Mouse (Mus musculus): ENCODE measurements around the gene Snx10.

Gene Snx10

DNA sequence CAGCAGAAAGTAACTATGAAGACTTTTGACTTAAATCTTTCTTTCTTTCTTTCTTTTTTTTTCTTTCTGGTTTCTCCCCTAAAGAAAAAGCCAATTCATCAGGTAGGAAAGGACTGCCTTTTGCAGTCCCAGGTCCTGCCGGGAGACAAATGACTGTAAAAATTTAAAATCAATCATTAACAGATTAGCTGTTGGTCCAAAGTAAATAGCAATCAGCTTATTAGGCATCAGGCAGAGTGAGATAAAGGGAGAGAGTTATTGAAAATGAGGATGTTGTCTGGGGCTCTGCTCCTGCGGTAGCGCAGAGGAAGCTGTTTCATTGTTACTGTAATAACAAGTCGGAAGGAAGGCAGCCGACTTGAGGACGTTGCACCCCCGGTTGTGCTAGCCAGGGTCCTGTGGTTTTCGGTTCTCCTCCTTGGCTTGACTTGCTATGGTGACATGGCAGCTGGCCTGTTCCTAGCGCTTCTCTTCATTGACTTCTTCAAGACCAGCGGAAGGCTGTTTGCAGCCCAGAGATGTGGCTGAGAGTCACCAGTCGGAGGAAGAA, 112.4 kb downstream of the Snx10 start:
- peak; percentile 10 to 30 for DNase-seq (ENCODE audit: low spot score in 2 of 2)

Measured in heart, adult 9 months (tissue).